Mouse (Mus musculus): ENCODE measurements around the gene Cad.

DNA sequence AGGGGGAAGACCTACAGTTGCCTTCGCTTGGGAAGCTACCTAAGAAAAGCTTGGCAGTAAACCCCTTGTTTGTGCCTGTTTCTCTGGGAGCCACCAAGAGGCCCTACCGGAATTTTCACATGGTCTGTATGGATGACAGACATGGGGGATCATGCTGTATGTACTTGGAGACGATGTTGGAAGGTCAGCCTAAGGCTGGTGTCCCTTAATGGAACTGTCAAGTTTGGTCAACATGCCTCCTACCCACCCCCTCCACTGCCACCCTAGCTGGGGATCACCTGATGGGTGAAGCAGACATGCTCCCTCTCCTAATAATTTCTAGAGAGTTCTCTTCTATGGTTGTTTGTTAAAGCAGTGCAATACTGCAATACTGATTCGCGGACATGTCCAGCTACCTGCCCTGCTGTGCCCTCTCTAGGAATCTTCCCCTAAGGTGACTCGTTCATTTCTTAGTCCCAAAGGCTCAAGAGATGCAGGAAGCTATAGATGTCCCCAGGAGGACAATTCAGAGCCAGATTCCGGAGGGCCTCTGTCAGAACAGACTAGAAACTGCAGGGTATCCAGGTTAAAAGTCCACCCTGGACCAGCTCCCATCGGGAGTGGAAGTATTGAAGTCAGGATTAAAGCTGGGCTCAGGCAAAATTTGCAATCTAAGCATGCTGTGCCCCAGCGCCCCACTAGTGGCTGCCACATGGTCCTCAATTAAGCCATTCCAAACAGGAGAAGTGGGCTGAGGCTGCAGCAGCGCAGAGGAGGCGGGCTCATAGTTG, 41.3 kb downstream of the Cad start:
- TF ChIP-seq POLR2A (IDR thresholded peaks at IDR 0.05; ENCODE audit: control insufficient read depth, low read depth, low read length) (no peak), CTCF (IDR thresholded peaks at IDR 0.05; ENCODE audit: control insufficient read depth, insufficient read depth, insufficient replicate concordance, low read depth, low read length) (no peak)
